Mouse (Mus musculus) hindbrain, embryonic 15.5 days (tissue): ENCODE data around the gene Gng8. TPM values are rescaled to one million over a fixed set of nuclear protein-coding genes. Genes with fewer than 3 reads are reported as not detected.

Experiments used
- ATAC-seq: fragments of 200-750 bp; cut with Nextera tagmentation; 2 replicates; pipeline ENCODE4 v1.8.0; 2017; ENCODE audit warnings: low read depth, moderate number of reproducible peaks, moderate TSS enrichment; ENCODE audit not compliant: low FRiP score
- H3K27ac ChIP-seq: fragments of 300-500 bp; sonication (generic); replicated peaks from 2 replicates; pipeline ENCODE4 v1.5.1; 2015; ENCODE audit warnings: mild to moderate bottlenecking, inconsistent platforms
- H3K27me3 ChIP-seq: fragments of 300-500 bp; sonication (generic); 2 replicates; pipeline ENCODE4 v1.6.1; 2015; ENCODE audit warnings: control low read depth, inconsistent platforms
- H3K36me3 ChIP-seq: fragments of 300-500 bp; sonication (generic); 2 replicates; pipeline ENCODE4 v1.6.1; 2015; ENCODE audit warnings: control low read depth, inconsistent platforms
- H3K4me1 ChIP-seq: fragments of 300-500 bp; sonication (generic); replicated peaks from 2 replicates; pipeline ENCODE4 v1.6.1; 2015; ENCODE audit warnings: control low read depth, inconsistent platforms
- H3K4me2 ChIP-seq: fragments of 300-500 bp; sonication (generic); 2 replicates; pipeline ENCODE4 v1.6.1; 2015; ENCODE audit warnings: moderate library complexity, mild to moderate bottlenecking, inconsistent platforms
- H3K4me3 ChIP-seq: fragments of 300-500 bp; sonication (generic); 2 replicates; pipeline ENCODE4 v1.5.1; 2015; ENCODE audit warnings: mild to moderate bottlenecking, inconsistent platforms
- H3K9ac ChIP-seq: fragments of 300-500 bp; sonication (generic); 2 replicates; pipeline ENCODE4 v1.6.1; 2015; ENCODE audit warnings: inconsistent platforms
- H3K9me3 ChIP-seq: fragments of 300-500 bp; sonication (generic); 2 replicates; pipeline ENCODE4 v1.6.1; 2016; ENCODE audit warnings: control low read depth, inconsistent platforms
- WGBS: fragments of 180-500 bp; shearing (Covaris S2); methylation state at CpG from one replicate; pipeline ENCODE4 v1.1.7; 2015; 5-methylcytosine and 5-hydroxymethylcytosine counted together
- polyA plus RNA-seq: library from polyadenylated mRNA; unstranded; fragments of >200 nt; fragmentation: Nextera tagmentation; extraction: Ambion mirVana; gene quantifications from 2 replicates; pipeline ENCODE4 v1.2.1, GENCODE M21; 2015

The Gng8 gene
- polyA plus RNA-seq, 1 experiment from 2014 or later = 1.3 TPM

DNA sequence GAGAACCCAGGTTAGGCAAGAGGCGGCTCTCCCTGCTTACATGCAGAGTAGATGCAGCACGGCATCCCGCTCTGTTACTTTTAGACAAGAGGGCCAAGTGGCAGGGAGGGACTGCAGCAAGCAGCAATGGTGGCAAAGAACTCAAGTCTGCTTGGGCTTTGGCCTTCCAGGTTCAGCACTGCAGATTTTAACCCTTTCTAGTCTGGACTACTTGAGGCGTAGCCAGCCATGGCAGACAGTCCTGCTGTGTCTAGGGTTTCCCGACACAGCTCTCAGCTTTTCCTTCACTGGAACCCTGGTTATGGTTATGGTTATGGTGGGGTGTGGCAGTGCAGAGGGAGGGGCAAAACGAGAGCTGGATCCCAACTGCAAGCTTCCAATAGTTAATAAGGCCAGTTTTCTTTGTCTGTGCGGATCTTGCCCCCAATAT is 28.6 kb downstream of the Gng8 start:
- Histone ChIP-seq H3K4me3 (peak overlapping the region; percentile 88), H3K36me3 (peaks cover 37% of the 10 kb centered on the region), H3K4me2 (peak overlapping the region; percentile 89), H3K4me1 (peaks cover 62% of the 10 kb centered on the region), H3K9me3 (no peaks in the 10 kb centered on the region), H3K9ac (peak overlapping the region; percentile 37), H3K27me3 (no peaks in the 10 kb centered on the region), H3K27ac (0 out of 2 replicates have a peak overlapping the region, but pooled peaks have one; percentile 16)
- ATAC-seq = no peak
- WGBS = 75% methylated on average over 7 of the region's 7 CpGs

DNA sequence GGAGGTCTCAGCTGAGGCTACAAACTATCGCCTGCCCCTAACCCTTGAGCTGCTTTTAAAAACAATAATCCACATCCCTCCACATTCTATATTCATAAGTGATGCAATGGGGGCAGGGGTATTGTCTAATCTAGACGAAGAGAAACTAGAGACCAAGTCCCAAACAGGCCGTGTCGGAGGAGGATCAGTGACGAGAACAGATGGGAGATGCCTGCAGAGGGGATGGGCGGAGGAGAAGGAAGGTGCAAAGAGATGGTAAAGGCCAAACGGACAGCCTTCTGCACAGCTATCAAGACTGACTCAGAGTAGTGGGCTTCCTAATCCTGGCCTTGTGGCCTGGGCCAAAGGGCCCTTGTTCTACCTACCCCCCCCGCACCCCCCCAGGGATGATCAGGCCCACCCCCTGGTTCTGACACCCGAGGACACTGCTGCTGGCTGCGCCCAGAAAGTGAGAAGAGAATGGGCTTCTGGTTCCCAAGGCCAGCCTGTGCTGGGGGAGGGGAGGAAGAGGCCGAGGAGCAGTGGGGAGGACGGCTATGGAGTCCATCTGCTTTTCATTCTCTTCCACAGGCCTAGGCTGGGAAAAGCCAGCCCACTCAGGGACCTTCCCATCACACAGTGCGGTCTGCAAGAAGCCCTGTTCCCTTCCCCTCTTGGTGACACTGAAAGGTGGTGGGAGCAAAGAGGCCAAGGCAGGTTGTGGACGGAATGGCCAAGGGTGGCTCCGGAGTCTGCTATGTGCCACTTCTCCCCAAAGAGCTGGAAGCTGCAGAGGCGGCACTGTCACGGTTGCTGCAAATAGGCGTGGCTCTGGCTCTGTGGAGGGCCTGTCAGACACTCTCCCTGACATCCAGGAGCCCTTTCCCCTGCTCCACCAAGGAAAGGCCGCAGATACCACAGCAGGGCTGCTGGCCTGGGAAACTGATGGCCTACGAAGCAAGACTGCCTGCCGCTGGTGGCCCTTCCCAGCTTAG is 29.5 kb downstream of the Gng8 start:
- whole genome bisulfite sequencing = 33% methylated on average over 21 of the region's 21 CpGs
- Histone ChIP-seq H3K36me3 (peaks cover 29% of the 10 kb centered on the region), H3K27ac (peak overlapping the region; percentile 96), H3K4me1 (peaks cover 62% of the 10 kb centered on the region), H3K4me2 (peak overlapping the region; percentile 89), H3K4me3 (peak overlapping the region; percentile 88), H3K9me3 (no peaks in the 10 kb centered on the region), H3K9ac (peak overlapping the region; percentile 95), H3K27me3 (no peaks in the 10 kb centered on the region)
- no peak for ATAC-seq

DNA sequence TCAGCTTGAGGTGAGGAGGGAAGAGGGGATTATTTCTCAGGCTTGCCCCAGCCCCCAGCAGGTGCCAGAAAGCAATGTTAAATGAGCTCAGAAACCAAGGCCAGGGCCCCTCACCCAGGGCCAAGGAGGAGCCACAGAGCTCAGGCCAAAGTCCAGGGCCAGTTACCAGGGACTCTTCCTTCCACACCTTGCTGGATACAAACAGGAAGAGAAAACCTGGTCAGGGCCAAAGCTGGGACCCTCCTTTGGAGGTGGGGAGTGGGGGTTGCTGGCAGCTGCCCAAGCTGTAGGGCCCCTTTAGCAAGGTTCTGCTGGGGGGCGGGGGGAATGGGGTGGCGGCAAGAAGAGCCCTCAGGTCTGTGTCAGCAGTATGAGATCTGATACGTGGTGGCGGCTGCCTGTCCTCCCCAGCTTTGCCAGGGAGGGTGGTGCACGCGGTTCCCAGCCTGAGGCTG is 30.3 kb downstream of the Gng8 start:
- Histone ChIP-seq H3K36me3 (peaks cover 21% of the 10 kb centered on the region), H3K27ac (peak overlapping the region; percentile 96), H3K4me2 (peak overlapping the region; percentile 89), H3K4me1 (peaks cover 62% of the 10 kb centered on the region), H3K4me3 (peak overlapping the region; percentile 88), H3K27me3 (no peaks in the 10 kb centered on the region), H3K9me3 (no peaks in the 10 kb centered on the region), H3K9ac (peak overlapping the region; percentile 95)
- WGBS = 33% methylated on average over 6 of the region's 6 CpGs
- ATAC-seq = no peak

- Histone ChIP-seq H3K9me3 (no peaks in the 10 kb centered on the region), H3K36me3 (peaks cover 15% of the 10 kb centered on the region), H3K4me1 (peaks cover 57% of the 10 kb centered on the region), H3K27ac (peak overlapping the region; percentile 96), H3K4me3 (peak overlapping the region; percentile 88), H3K9ac (peak overlapping the region; percentile 95), H3K4me2 (peak overlapping the region; percentile 89), H3K27me3 (no peaks in the 10 kb centered on the region)
- ATAC-seq = no peak
- 31% methylated on average over 10 of the region's 10 CpGs for WGBS
Measured at GRCm38 (mm10) chr7:16922360-16922973, 30.9 kb downstream of the Gng8 start.

DNA sequence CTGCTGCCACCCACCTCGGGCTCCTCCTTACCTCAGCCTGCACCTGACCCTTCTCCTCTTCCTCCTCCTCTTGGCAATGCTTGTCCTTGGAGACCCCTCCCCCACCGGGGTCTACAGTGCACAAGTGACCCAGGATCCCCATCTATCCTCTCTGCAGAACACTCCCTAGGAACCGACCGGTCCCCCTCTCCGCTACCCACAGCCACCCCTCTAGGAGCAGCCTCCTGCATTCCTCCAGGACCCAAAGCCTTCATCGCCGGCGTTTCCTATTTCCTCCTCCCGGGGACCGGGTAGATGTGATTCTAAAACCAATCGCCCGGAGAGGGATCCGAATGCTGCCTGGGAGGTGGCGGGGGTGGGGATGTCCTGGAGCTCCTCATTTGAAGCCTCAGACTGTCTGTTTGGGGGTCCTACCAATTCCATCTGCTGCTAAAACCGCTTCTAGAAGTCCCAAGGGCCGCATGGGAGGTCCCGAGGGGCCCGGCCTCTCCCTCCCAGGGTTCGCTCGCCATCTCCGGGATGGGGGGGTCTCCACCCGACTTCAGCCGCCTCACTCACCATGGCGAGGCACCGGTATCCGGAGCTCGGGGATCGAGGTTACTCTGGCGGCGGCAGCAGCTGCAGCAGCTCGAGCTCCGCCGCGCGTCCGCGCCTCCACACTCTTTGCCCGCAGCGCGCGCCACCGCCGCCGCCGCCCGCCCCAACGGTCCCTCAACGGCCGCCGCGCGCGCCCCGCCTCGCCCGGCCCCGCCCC is 31.9 kb downstream of the Gng8 start:
- Histone ChIP-seq H3K36me3 (peaks cover 6% of the 10 kb centered on the region; the same call in 1 of the 2 replicates), H3K27ac (peak overlapping the region; percentile 96), H3K4me3 (peak overlapping the region; percentile 88), H3K4me2 (peak overlapping the region; percentile 89), H3K9me3 (no peaks in the 10 kb centered on the region), H3K27me3 (no peaks in the 10 kb centered on the region), H3K9ac (peak overlapping the region; percentile 95), H3K4me1 (peaks cover 47% of the 10 kb centered on the region)
- under 1% methylated on average over 34 of the region's 57 CpGs for WGBS
- peak; percentile 4; the same call in 1 of the 2 replicates for ATAC-seq

GRCm38 (mm10) chr7:16924037-16924834 is 32.6 kb downstream of the Gng8 start, which contains the start of gene Calm3:
TSS of gene Calm3 (minus strand) at chr7:16924114.
- Histone ChIP-seq H3K4me1 (peaks cover 40% of the 10 kb centered on the region), H3K9me3 (no peaks in the 10 kb centered on the region), H3K27ac (peak within 1 kb of the TSS; percentile 96), H3K4me2 (peak within 1 kb of the TSS; percentile 89), H3K27me3 (no peaks in the 10 kb centered on the region), H3K4me3 (peak within 1 kb of the TSS; percentile 88), H3K9ac (peak within 1 kb of the TSS; percentile 95), H3K36me3 (no peaks in the 10 kb centered on the region)
- peak; percentile 94 for ATAC-seq
- WGBS = 2% methylated on average over 59 of the region's 64 CpGs

GRCm38 (mm10) chr7:16928341-16928740 is 36.8 kb downstream of the Gng8 start:
- no peak overlapping the region for H3K9ac ChIP-seq
- no peaks in the 10 kb centered on the region for H3K9me3 ChIP-seq
- no peak overlapping the region for H3K27ac ChIP-seq
- H3K27me3 ChIP-seq = no peaks in the 10 kb centered on the region
- H3K4me1 ChIP-seq = peaks cover 26% of the 10 kb centered on the region
- no peak overlapping the region for H3K4me2 ChIP-seq
- no peak overlapping the region for H3K4me3 ChIP-seq
- 60% methylated on average over 2 of the region's 2 CpGs for WGBS
- H3K36me3 ChIP-seq = no peaks in the 10 kb centered on the region
- no peak for ATAC-seq

DNA sequence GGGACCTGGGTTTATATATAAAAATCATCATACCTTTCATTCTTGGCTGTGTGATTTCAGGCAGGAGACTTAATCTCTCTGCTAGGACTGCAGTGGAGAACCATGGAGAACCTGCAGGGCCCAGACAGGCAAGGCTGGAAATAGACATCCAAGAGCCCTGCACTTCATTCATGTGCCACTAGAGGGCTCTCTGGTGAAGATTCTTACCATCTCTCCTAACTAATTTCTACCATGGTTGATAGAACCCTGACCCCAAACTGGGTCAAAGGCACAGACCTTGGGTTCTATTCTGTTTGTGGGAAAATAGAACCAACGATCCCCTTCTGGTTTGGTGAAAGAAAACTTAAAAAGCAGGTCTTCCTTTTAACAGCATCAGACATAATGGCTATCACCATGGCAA is 39.3 kb downstream of the Gng8 start:
- no peak overlapping the region for H3K9ac ChIP-seq
- no peak for ATAC-seq
- peaks cover 30% of the 10 kb centered on the region for H3K4me1 ChIP-seq
- H3K4me2 ChIP-seq = no peak overlapping the region
- no peak overlapping the region for H3K4me3 ChIP-seq
- WGBS = 3% methylated on average over 1 of the region's 1 CpGs
- H3K36me3 ChIP-seq = no peaks in the 10 kb centered on the region
- H3K9me3 ChIP-seq = no peaks in the 10 kb centered on the region
- peak overlapping the region; percentile 57; the same call in 1 of the 2 replicates for H3K27ac ChIP-seq
- no peaks in the 10 kb centered on the region for H3K27me3 ChIP-seq

DNA sequence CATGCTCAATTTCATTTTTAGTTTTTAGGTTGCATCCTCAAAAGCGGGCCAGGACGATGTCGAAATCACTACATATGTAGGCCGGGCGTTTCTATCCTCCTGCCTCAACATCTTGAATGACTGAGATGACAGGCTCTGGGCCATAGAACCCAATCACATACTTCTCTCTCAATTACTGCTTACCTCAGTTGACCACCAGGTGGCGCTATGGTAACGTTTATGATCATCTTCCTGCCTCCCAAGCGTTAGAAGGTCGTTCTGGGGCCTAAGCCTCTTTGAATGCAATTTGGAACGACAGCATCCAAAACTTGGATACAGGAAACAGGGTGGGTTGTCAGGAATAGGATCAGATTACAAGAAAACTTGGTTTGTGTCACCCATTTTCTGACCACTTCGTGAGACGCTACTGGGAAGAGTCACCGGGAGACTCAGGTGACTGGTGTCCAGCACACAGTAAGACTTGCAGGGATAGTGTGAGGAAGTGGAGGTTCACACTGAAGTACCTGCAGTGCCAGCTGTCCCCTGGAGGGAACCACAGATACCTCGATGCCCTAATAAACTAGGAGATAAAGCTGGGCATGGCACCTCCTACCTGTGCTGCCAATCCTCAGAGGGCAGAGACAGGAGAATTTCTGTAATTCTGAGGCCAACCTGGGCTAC is 40.5 kb downstream of the Gng8 start:
- no peak overlapping the region for H3K4me2 ChIP-seq
- H3K36me3 ChIP-seq = no peaks in the 10 kb centered on the region
- WGBS = 17% methylated on average over 14 of the region's 14 CpGs
- H3K4me1 ChIP-seq = peaks cover 30% of the 10 kb centered on the region
- H3K9me3 ChIP-seq = no peaks in the 10 kb centered on the region
- H3K27ac ChIP-seq = peak overlapping the region; percentile 76
- H3K27me3 ChIP-seq = no peaks in the 10 kb centered on the region
- H3K9ac ChIP-seq = no peak overlapping the region
- no peak overlapping the region for H3K4me3 ChIP-seq
- ATAC-seq = peak; percentile 71

DNA sequence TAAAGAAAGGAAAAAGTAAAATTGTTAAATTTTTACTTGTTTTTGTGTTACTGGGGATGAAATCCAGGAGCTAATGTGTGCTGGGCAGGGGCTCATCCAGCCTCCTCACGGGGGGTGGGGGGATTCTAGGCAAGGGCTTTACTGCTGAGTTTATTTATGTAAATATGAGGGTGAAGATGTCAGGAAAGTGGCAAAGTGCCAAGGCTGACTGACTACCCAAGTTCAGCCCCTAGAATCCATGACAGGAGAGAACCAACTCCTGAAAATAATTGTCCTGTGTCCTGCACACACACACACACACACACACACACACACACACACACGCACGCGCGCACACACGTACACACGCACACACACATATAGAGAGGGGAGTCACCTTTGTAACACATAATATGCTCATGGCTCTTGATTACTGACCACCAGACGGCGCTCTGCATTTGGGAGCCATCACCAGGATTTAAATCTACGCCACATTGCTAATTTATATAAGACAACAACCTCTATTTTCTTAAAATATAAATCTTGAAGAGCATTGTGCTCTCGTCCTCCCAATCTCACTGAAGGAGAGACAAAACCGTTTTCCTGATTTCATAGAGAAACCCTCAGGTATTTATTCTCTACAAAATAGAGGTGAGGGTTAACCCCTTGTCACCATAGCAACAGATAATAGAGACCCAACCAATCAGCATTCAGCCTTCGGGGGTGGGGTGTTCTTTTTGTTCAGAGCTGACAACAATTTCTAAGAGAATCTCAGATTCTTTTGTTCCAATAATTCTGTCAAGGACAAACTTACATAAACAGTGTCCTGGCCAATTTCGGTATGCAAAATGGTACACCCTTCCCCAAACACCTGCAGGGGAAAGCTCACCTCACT is 41.4 kb downstream of the Gng8 start:
- peak overlapping the region; percentile 41 for H3K4me2 ChIP-seq
- peaks cover 34% of the 10 kb centered on the region for H3K4me1 ChIP-seq
- H3K36me3 ChIP-seq = no peaks in the 10 kb centered on the region
- no peaks in the 10 kb centered on the region for H3K27me3 ChIP-seq
- H3K9me3 ChIP-seq = no peaks in the 10 kb centered on the region
- 24% methylated on average over 14 of the region's 14 CpGs for WGBS
- no peak overlapping the region for H3K4me3 ChIP-seq
- peak overlapping the region; percentile 76 for H3K27ac ChIP-seq
- H3K9ac ChIP-seq = no peak overlapping the region
- peak; percentile 74 for ATAC-seq
